Mouse (Mus musculus) MEL-GATA-1-ER (cell line): Measurements from ENCODE around the gene Zfp385c.
"Not testable (repeated sequence)": the region's sequence is repeated elsewhere in the genome, so short reads cannot be mapped to it uniquely, and the experiment has no call there.

Experiments
- DNase-seq: peaks from one replicate; pipeline ENCODE4 v3.0.0-alpha.2; 2012; ENCODE audit warnings: low read depth; ENCODE audit errors: extremely low read depth

Zfp385c gene

GRCm38 (mm10) chr11:100603155-100603554 is 89.1 kb downstream of the Zfp385c start:
- DNase-seq = no peak

DNA sequence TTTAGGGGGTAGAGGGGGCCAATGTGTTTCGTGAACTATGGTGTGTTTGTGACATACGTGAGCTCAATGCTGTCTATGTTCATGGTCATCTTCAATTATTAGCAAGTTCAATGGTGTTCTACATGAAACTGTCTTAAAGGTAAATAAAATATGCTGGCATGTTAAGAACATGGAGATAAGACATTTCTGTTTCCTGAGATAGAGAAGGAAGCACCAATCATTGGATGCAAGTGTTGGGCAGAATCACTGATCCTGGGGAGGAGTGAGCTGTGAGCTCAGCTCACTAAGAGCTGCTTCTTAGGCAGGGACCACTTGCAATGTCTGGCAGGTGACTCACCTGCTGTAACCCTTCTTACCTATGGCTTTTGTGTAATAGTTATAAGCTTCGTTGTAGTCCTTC is 90.9 kb downstream of the Zfp385c start:
- no peak for DNase-seq

- no peak for DNase-seq
Measured at GRCm38 (mm10) chr11:100598074-100598473, 94.2 kb downstream of the Zfp385c start.

GRCm38 (mm10) chr11:100595533-100595932 is 96.7 kb downstream of the Zfp385c start:
- no peak for DNase-seq

GRCm38 (mm10) chr11:100594608-100595007 is 97.6 kb downstream of the Zfp385c start:
- no peak for DNase-seq

DNA sequence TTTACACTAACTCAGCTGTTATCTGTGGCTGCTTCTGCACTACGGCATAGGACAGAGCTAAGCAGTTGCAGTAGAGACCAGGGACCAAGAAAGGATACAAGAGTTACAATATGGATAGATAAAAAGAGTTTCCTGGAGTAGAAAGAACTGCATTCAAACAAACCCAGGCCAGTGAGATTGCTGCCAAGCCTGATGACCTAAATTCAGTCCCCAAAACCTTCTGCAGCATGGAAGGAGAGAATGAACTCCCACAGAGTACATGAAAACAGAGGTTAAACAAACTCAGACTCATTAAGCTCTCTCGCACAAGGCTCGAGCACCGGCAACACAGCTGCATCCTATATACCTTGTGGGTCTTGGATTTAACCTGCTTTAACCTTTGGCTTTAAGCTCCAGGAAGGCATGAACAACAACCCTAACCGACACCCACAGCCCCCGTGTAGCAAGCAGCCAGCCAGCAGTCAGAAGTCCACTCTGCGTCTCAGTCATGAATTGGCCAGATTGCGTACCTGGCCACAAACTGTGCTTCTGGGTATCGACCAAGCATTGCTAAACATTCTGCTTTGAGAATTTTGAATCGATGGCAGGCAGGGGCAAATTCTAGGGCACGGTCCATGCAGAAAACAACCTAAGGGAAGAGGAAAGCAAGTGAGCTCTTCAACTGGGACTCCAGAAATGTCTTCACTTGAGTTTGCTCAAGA is 99.8 kb downstream of the Zfp385c start:
- no peak for DNase-seq

DNA sequence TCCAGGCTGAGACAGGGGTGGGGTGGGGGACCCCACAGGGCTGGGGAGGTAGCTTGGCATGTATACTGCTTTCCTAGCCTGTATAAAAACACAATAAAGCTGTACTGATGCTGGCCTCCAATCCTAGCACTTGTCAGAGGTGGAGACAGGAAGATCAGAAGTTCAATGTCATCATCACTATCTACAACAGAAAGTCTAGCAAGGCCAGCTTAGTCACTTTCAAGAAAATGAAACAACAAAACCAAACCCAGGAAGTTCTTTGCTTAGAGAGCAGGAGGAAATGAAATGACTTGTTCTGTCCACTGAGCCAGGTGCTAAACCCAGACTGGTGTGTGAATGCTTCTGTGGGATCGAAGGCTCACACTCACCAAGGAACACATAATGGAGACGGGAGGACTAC is 103.8 kb downstream of the Zfp385c start:
- DNase-seq = no peak

DNA sequence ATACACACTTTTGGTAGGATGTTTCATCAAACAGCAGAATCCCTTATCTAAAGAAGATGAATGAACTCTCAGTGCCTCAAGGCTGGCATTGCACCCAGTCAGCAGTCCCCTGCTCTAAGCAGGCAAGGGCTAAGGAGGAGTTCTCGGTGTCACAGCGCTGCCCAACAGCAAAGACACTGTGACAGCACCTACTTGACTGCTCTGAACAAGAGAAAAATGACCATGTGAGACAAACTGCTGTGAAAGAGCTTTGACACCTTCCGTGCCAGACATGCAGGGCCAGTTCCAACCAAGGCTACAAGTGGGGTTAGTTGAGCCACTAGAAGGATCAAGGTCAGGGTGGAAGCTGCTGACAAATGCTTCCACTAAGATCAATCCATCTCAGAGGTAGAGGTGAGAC is 107.1 kb downstream of the Zfp385c start:
- no peak for DNase-seq

DNA sequence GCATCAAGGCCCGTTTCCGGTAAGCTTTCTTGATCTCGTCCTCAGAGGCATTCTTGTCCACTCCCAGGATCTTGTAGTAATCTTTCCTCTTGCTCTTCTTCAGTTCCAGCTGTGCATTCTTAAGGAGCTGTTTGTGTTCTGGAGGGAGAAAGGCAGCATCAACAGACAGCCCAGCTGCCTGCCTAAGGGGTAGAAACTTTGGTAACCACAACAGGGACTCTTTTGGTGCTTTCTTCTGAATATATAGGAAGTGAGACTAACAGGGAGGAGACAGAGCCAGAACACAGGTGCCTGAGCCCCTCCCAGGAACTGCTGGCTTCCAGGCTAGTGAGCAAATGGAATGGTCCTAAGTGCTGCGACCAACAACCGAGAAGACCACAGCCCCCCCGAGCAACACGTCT is 107.7 kb downstream of the Zfp385c start:
- no peak for DNase-seq

- no peak for DNase-seq
Measured at GRCm38 (mm10) chr11:100582836-100583235, 109.4 kb downstream of the Zfp385c start.

DNA sequence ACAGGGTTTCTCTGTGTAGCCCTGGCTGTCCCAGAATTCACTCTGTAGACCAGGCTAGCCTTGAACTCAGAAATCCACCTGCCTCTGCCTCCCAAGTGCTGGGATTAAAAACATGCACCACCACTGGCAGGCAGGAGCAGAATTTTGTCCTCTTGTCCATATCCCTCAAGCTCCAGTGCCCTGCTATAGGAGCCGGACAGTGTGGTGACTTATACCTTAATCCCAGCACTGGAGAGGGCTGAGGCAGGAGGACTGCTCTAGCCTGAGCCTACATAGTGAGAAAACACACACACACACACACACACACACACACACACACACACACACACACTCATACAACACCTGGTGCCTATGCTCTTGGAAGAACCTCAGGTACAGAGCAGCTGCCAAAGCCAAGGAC is 109.8 kb downstream of the Zfp385c start:
- not testable (repeated sequence) for DNase-seq

GRCm38 (mm10) chr11:100581756-100582155 is 110.5 kb downstream of the Zfp385c start:
- peak; percentile 43 for DNase-seq

- DNase-seq = no peak
Measured at GRCm38 (mm10) chr11:100580275-100580674, 112.0 kb downstream of the Zfp385c start.

GRCm38 (mm10) chr11:100579116-100579799 is 113.0 kb downstream of the Zfp385c start:
- DNase-seq = no peak

DNA sequence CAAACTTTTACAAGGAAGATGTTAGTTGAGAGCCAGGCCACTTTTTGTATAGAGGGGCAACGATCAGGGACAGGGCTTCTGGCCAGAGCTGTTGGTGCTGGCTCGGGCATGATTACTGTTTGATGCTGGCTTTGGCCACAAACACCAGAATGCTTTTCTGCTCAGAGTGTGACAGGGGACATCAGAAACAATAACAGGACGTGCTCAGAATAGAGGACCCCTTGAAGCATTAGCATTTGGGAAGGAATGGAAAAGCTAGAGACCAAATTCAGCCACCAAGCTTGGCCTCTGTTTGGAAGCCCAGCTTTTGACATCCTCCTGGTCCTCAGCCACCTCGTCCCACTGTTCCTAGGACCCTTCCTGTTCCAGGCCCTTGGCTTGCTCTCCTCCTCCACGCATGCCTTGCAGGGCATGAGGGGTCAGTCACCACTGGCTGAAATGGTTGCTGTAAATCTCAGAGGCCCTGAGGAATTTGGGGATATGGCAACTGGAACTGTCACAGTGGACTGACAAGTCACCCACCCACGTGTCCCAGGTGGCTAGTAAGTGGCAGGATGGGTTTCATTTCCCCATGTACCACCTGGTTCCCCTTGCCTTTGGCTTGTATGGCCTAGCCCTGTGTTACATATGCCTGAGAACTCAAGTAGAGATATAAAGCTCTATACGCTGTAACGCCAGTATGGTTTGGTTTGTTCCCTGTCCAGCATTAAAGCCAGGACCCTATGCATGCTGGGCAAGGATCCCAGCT is 114.2 kb downstream of the Zfp385c start:
- DNase-seq = no peak
